Mouse (Mus musculus) lung, embryonic 14.5 days (tissue): ENCODE measurements around the gene Rpusd4. TPM values are rescaled to one million over a fixed set of nuclear protein-coding genes. Genes with fewer than 3 reads are reported as not detected.

Experiments used
- ATAC-seq: fragments of 200-750 bp; cut with Nextera tagmentation; 2 replicates; pipeline ENCODE4 v1.8.0; 2017; ENCODE audit warnings: mild to moderate bottlenecking, moderate TSS enrichment, moderate library complexity; ENCODE audit not compliant: insufficient read depth
- DNase-seq: peaks from one replicate; pipeline ENCODE4 v3.0.0-alpha.2; 2015
- H3K27ac ChIP-seq: fragments of 300-500 bp; sonication (generic); 2 replicates; pipeline ENCODE4 v1.5.1; 2014; ENCODE audit warnings: low read depth, mild to moderate bottlenecking, moderate library complexity
- H3K27me3 ChIP-seq: fragments of 300-500 bp; sonication (generic); 2 replicates; pipeline ENCODE4 v1.6.1; 2014; ENCODE audit warnings: low read length, control low read depth; ENCODE audit not compliant: insufficient read depth
- H3K36me3 ChIP-seq: fragments of 300-500 bp; sonication (generic); 2 replicates; pipeline ENCODE4 v1.6.1; 2014; ENCODE audit warnings: control low read depth; ENCODE audit not compliant: insufficient read depth
- H3K4me1 ChIP-seq: fragments of 300-500 bp; sonication (generic); 2 replicates; pipeline ENCODE4 v1.6.1; 2014; ENCODE audit warnings: antibody characterized with exemption, control low read depth; ENCODE audit not compliant: insufficient read depth
- H3K4me2 ChIP-seq: fragments of 300-500 bp; sonication (generic); 2 replicates; pipeline ENCODE4 v1.6.1; 2014; ENCODE audit warnings: mild to moderate bottlenecking
- H3K4me3 ChIP-seq: fragments of 300-500 bp; sonication (generic); 2 replicates; pipeline ENCODE4 v1.5.1; 2014; ENCODE audit warnings: low read depth, low read length
- H3K9ac ChIP-seq: fragments of 300-500 bp; sonication (generic); 2 replicates; pipeline ENCODE4 v1.6.1; 2014
- H3K9me3 ChIP-seq: fragments of 300-500 bp; sonication (generic); 2 replicates; pipeline ENCODE4 v1.6.1; 2016; ENCODE audit warnings: low read depth, low read length, control low read depth
- CTCF ChIP-seq: IDR thresholded peaks from 2 replicates; pipeline ENCODE4 v1.5.1; 2016; ENCODE audit warnings: antibody characterized with exemption, low read depth
- WGBS: fragments of 180-500 bp; shearing (Covaris S2); extraction: QIAGEN DNeasy Blood & Tissue Kit; methylation state at CpG from one replicate; pipeline ENCODE4 v1.1.7; 2014; 5-methylcytosine and 5-hydroxymethylcytosine counted together
- polyA plus RNA-seq: library from polyadenylated mRNA; unstranded; fragments of >200 nt; fragmentation: Nextera tagmentation; extraction: Ambion mirVana; gene quantifications from 2 replicates; pipeline ENCODE4 v1.2.1, GENCODE M21; 2014

The Rpusd4 gene
- polyA plus RNA-seq, 1 experiment from 2014 or later, result 30.9 TPM

DNA sequence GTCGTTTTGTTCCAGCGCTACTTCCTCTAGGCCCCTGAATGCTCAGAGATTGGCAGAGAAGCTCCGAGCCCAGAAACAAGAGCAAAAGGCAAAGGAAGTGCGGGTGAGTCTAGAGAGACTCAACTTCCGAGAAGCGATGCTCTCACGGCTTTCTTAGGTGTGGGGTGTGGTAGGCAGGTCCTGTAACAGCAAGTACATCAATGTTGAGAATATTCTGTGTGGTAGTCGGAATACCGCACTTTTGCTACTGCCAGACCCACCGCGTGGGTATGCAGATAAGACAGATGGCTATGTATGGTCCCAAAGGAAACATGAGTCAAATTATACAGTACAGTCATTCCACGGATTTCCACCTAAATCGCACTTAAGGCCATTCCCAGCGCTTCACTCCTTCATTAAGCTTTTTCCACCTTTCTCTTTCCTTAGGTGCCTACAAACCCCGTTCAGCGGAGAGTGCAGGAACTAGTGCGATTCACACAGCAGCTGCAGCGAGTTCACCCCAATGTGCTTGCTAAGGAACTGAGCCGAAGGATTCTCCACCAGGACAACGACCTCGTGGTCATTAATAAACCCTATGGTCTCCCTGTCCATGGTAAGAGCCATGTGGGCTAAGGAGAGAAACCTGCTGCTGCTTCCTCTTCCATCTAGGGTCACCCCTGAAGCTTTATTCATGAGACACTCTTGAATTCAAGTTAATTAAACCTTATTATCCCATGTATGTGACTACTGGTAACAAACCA is 481 bp downstream of the Rpusd4 start:
- Histone ChIP-seq H3K4me2 (peak overlapping the region; percentile 90), H3K9ac (peak overlapping the region; percentile 77), H3K27ac (no peak overlapping the region), H3K4me1 (no peaks in the 10 kb centered on the region; the same call in 1 of the 2 replicates), H3K36me3 (peaks cover 15% of the 10 kb centered on the region), H3K9me3 (no peaks in the 10 kb centered on the region), H3K4me3 (peak overlapping the region; percentile 75), H3K27me3 (no peaks in the 10 kb centered on the region)
- TF ChIP-seq CTCF, result no peak
- peak; percentile 23 for DNase-seq
- peak; percentile 65 for ATAC-seq
- WGBS, result 1% methylated on average over 21 of the region's 21 CpGs

DNA sequence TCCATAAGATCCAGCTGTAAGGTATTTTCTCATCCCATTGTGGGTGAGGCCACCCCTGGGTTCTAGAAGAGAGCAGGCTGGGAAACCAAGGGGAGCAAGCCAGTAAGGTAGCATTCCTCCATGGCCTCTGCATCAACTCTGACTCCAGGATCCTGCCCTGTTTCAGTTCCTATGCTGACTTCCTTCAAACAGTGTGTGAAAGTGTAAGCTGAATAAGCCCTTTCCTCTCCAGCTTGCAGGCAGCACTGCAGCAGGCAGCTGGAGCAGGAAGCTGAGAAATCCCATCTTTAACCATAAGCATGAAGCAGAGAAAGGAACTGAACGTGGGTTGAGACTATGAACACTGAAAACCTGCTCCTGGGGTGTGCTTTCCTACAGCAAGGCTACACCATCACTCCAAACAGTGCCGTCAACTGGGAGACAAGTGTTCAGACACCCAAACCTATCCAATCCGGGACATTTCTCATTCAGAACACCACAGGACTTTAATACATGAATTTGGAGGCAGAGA is 10.2 kb downstream of the Rpusd4 start:
- Histone ChIP-seq H3K4me1 (no peaks in the 10 kb centered on the region), H3K27ac (no peak overlapping the region), H3K36me3 (peaks cover 46% of the 10 kb centered on the region), H3K9ac (no peak overlapping the region), H3K4me3 (no peak overlapping the region), H3K27me3 (no peaks in the 10 kb centered on the region), H3K9me3 (no peaks in the 10 kb centered on the region), H3K4me2 (no peak overlapping the region)
- ATAC-seq, result no peak
- 74% methylated on average over 3 of the region's 3 CpGs for WGBS
- DNase-seq, result no peak
- TF ChIP-seq CTCF, result no peak

GRCm38 (mm10) chr9:35278451-35278850 is 10.8 kb downstream of the Rpusd4 start:
- Histone ChIP-seq H3K36me3 (peaks cover 40% of the 10 kb centered on the region), H3K9ac (no peak overlapping the region), H3K4me1 (no peaks in the 10 kb centered on the region), H3K27ac (no peak overlapping the region), H3K27me3 (no peaks in the 10 kb centered on the region), H3K4me3 (no peak overlapping the region), H3K4me2 (no peak overlapping the region), H3K9me3 (no peaks in the 10 kb centered on the region)
- DNase-seq, result no peak
- ATAC-seq, result no peak
- no peak for TF ChIP-seq CTCF
- WGBS, result 82% methylated on average over 4 of the region's 4 CpGs

DNA sequence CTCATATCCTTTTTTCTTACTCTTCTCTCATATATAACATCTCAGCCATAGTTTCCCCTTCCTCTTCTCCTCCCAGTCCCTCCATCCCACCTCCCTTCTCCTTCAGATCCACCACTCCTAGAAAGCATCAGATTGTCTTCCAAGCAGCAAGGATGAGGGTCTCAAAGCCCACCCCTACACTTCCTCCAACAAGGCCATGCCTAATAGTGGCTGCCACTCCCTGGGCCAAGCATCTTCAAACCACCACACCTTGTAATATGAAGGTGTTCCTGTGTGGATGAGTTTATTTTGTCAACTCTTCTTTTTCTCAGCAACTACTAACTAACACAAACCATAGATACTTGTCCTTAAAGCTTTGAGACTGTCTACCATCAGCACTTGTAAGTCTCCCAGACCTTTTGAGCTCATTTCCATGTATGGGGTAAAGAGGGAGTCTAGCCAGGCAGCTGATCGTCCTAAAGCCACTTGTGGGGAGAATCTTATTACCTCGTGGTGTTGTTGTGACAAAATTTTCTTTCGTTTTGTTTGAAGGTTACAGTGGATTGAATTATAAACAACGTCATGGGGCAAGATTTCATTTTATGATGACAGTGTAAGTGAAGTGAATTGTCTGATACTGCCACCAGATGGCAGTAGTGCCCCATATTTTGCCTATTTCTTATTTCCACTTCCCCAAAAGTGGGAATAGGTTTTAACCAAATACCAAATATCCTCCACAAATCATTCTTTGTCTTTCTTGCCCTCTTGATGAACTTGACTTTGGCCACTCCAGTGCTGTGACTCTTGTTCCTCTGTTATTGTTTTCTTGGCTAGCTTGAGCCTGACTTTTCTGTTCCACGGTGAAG is 14.6 kb downstream of the Rpusd4 start:
- H3K27ac ChIP-seq, result no peak overlapping the region
- H3K36me3 ChIP-seq, result peaks cover 9% of the 10 kb centered on the region
- TF ChIP-seq CTCF, result peak; percentile 85
- H3K4me1 ChIP-seq, result no peaks in the 10 kb centered on the region
- no peak overlapping the region for H3K9ac ChIP-seq
- 9% methylated on average over 5 of the region's 5 CpGs for WGBS
- H3K9me3 ChIP-seq, result no peaks in the 10 kb centered on the region
- DNase-seq (peak; percentile 90), ATAC-seq (peak; percentile 36; the same call in 1 of the 2 replicates)
- H3K4me3 ChIP-seq, result no peak overlapping the region
- no peak overlapping the region for H3K4me2 ChIP-seq
- H3K27me3 ChIP-seq, result no peaks in the 10 kb centered on the region

DNA sequence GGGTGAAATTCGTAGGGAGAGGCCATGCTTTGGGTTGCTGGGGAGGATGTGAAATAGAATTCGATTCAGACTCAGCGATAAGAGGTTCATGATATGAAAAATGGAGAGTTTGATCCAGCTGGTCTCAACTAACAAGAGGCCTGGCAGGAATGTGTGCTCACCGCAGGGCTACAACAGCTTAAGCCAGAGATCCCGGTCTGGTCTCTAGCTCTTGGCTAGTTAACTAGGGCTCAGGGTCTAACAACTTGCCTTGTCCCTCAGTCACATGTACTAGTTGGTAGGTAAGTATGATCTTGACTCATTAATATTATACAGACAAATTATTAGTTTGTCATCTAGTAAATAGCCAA is 15.2 kb downstream of the Rpusd4 start:
- no peaks in the 10 kb centered on the region for H3K27me3 ChIP-seq
- no peak for TF ChIP-seq CTCF
- no peaks in the 10 kb centered on the region for H3K4me1 ChIP-seq
- H3K4me2 ChIP-seq, result no peak overlapping the region
- no peak overlapping the region for H3K27ac ChIP-seq
- peaks cover 3% of the 10 kb centered on the region for H3K36me3 ChIP-seq
- 46% methylated on average over 5 of the region's 5 CpGs for WGBS
- no peak for DNase-seq
- peak; percentile 47; the same call in 1 of the 2 replicates for ATAC-seq
- H3K9ac ChIP-seq, result no peak overlapping the region
- H3K4me3 ChIP-seq, result no peak overlapping the region
- H3K9me3 ChIP-seq, result no peaks in the 10 kb centered on the region

GRCm38 (mm10) chr9:35283415-35284069 is 15.9 kb downstream of the Rpusd4 start:
- ATAC-seq (peak; percentile 62; the same call in 1 of the 2 replicates), DNase-seq (no peak)
- Histone ChIP-seq H3K4me1 (no peaks in the 10 kb centered on the region), H3K4me3 (no peak overlapping the region), H3K9ac (no peak overlapping the region), H3K36me3 (no peaks in the 10 kb centered on the region), H3K27ac (no peak overlapping the region), H3K4me2 (no peak overlapping the region), H3K9me3 (no peaks in the 10 kb centered on the region), H3K27me3 (no peaks in the 10 kb centered on the region)
- 59% methylated on average over 13 of the region's 13 CpGs for WGBS
- no peak for TF ChIP-seq CTCF
